Comparison of ENCODE assay signal across 8 mouse cellular contexts in the genomic region with DNA sequence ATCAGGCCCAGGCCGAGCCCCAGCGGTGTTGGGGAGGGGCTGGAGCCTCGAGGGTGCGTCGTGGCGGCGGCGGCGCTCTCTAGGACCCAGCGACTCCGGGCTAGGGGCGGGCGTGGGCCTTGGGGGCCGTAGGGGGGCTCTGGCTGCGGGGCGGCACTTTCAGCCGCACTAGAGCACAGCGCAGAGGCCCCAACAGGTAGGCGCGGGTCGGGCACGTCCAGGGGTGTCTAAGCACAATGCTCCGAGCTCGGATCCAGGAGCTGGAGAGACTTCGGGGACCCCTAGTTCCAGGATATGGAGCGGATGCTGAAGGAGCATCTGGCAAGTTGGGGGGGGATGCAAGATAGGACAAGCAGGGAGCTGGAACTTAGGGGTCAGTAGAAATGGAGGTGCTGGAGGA. TPM values are rescaled to one million over a fixed set of nuclear protein-coding genes. Genes with fewer than 3 reads are reported as not detected.
A peak's percentile ranks its signal among the peaks of the same experiment; 100 is the strongest.
DNase-seq lines count a peak whose midpoint lies in the region; ATAC-seq and TF ChIP-seq lines count a peak whose summit lies in the region.

No protein-coding gene starts in this region.

- H3K9me3 ChIP-seq in liver, embryonic 15.5 days (replicated peaks) = no peaks in the 10 kb centered on the region

- no peak for ATAC-seq in liver, embryonic 15.5 days (ENCODE audit: insufficient read depth)
- ATAC-seq in erythroblast, adult 5-6 weeks (replicated peaks; ENCODE audit: low FRiP score, poor library complexity, severe bottlenecking) = no peak

- H3K9ac ChIP-seq in heart, adult 2 months (ENCODE audit: low read depth, low read length) = peak overlapping the region; percentile 65
- H3K9ac ChIP-seq in liver, embryonic 15.5 days = 0 out of 2 replicates have a peak overlapping the region, but pooled peaks have one; percentile 6

- no peak for TF ChIP-seq POLR2A in heart, adult 2 months (IDR thresholded peaks at IDR 0.05; ENCODE audit: insufficient read depth, low read depth, low read length)

- H3K79me2 ChIP-seq in heart, adult 2 months (replicated peaks; ENCODE audit: control insufficient read depth, insufficient read depth, low read length) = no peaks in the 10 kb centered on the region

- peak overlapping the region; percentile 59 for H3K4me2 ChIP-seq in liver, embryonic 15.5 days

- peaks cover 10% of the 10 kb centered on the region for H3K4me1 ChIP-seq in heart, adult 2 months (ENCODE audit: control insufficient read depth, insufficient read depth, low read length)
- H3K4me1 ChIP-seq in liver, embryonic 15.5 days (replicated peaks) = peaks cover 19% of the 10 kb centered on the region

- H3K27ac ChIP-seq in heart, adult 2 months = peak overlapping the region; percentile 49
- H3K27ac ChIP-seq in liver, embryonic 15.5 days (replicated peaks) = no peak overlapping the region

- no peaks in the 10 kb centered on the region for H3K27me3 ChIP-seq in heart, adult 2 months (ENCODE audit: control insufficient read depth, insufficient read depth, low read length)
- H3K27me3 ChIP-seq in liver, embryonic 15.5 days = peaks cover 40% of the 10 kb centered on the region

- no peak for TF ChIP-seq CTCF in heart, adult 2 months (IDR thresholded peaks at IDR 0.05)

- intact Hi-C loops in heart, adult 2 months (cut with DNase I) = no loop called here
- intact Hi-C loops in heart, postnatal 14 days (cut with DNase I) = no loop called here

- no peak for TF ChIP-seq EP300 in heart, adult 2 months (IDR thresholded peaks at IDR 0.05; ENCODE audit: insufficient read depth, low read depth, low read length)

- peak overlapping the region; percentile 49 for H3K4me3 ChIP-seq in heart, adult 2 months
- H3K4me3 ChIP-seq in liver, embryonic 15.5 days (replicated peaks) = peak overlapping the region; percentile 36

- DNase-seq in heart, adult 2 months = no peak
- no peak for DNase-seq in heart, adult 8-10 months (ENCODE audit: low spot score)
- peak; percentile 82 for DNase-seq in embryo, embryonic 10.5 days (ENCODE audit: low spot score)
- peak; percentile 53 to 57 for DNase-seq in heart, postnatal 14 days
- peak; percentile 76 for DNase-seq in retina, postnatal 1 day
- no peak for DNase-seq in layer of hippocampus, adult 8-10 months (ENCODE audit: low spot score in 2 of 2)

- WGBS in heart, adult 2 months = 2% methylated on average over 26 of the region's 26 CpGs
- WGBS in liver, embryonic 15.5 days (ENCODE audit: insufficient replicate concordance) = 2% methylated on average over 26 of the region's 26 CpGs

- no peaks in the 10 kb centered on the region for H3K36me3 ChIP-seq in heart, adult 2 months (ENCODE audit: control insufficient read depth, insufficient read depth, low read length)
- peaks cover 17% of the 10 kb centered on the region for H3K36me3 ChIP-seq in liver, embryonic 15.5 days (replicated peaks)

RNA-seq across cellular contexts. Expression of a gene that starts 0.3 kb away (rescaled TPM):
- 1 to 10 TPM; 3.1 TPM for total RNA-seq in heart, adult 2 months (2021)
- polyA plus RNA-seq in heart, adult 2 months (2012; rRNA removed) = 12.2 and 17.6 TPM in 2 replicates
- total RNA-seq in heart, adult 8-10 months (2022) = 1 to 10 TPM; 1.7 to 2.8 (median 2.2) TPM
- total RNA-seq in heart, postnatal 14 days (2021) = 10 to 100 TPM; 24.5 to 28.1 TPM
- 17.5 and 21.1 TPM in 2 replicates for polyA plus RNA-seq in liver, embryonic 15.5 days (2015; fragmentation: Nextera tagmentation; extraction: Ambion mirVana)
- 1 to 10 TPM; 4.2 to 6.6 (median 5.5) TPM for total RNA-seq in layer of hippocampus, adult 8-10 months (2022)
- total RNA-seq in erythroblast, adult 5-6 weeks (2015; ENCODE audit: low replicate concordance) = not detected in 2 replicates
- total RNA-seq in erythroblast, adult 5-6 weeks (2017; ENCODE audit: low replicate concordance) = not detected in 2 replicates

RNA-seq across cellular contexts. Expression of a gene that starts 23.9 kb away (rescaled TPM):
- 10 to 100 TPM; 15.1 to 17.7 TPM for total RNA-seq in heart, adult 2 months (2021)
- 30.4 and 34.8 TPM in 2 replicates for polyA plus RNA-seq in heart, adult 2 months (2012; rRNA removed)
- total RNA-seq in heart, adult 8-10 months (2022) = 10 to 100 TPM; 12.3 to 17.2 (median 15.6) TPM
- 10 to 100 TPM; 20.7 to 21.7 TPM for total RNA-seq in heart, postnatal 14 days (2021)
- 17.4 and 20.3 TPM in 2 replicates for polyA plus RNA-seq in liver, embryonic 15.5 days (2015; fragmentation: Nextera tagmentation; extraction: Ambion mirVana)
- 100 to 1,000 TPM; 144 to 156 (median 150) TPM for total RNA-seq in layer of hippocampus, adult 8-10 months (2022)
- 6.7 and 10.0 TPM in 2 replicates for total RNA-seq in erythroblast, adult 5-6 weeks (2015; ENCODE audit: low replicate concordance)
- total RNA-seq in erythroblast, adult 5-6 weeks (2017; ENCODE audit: low replicate concordance) = 4.9 and 5.9 TPM in 2 replicates

RNA-seq across cellular contexts. Expression of a gene that starts 49.5 kb away (rescaled TPM):
- 1,000 to 10,000 TPM; 1,126 to 1,344 TPM for total RNA-seq in heart, adult 2 months (2021)
- 1,030 and 1,505 TPM in 2 replicates for polyA plus RNA-seq in heart, adult 2 months (2012; rRNA removed)
- 1,000 to 10,000 TPM; 1,293 to 1,379 (median 1,312) TPM for total RNA-seq in heart, adult 8-10 months (2022)
- total RNA-seq in heart, postnatal 14 days (2021) = 100 to 1,000 TPM; 916 to 936 TPM
- 192 and 196 TPM in 2 replicates for polyA plus RNA-seq in liver, embryonic 15.5 days (2015; fragmentation: Nextera tagmentation; extraction: Ambion mirVana)
- total RNA-seq in layer of hippocampus, adult 8-10 months (2022) = 100 to 1,000 TPM; 169 to 190 (median 176) TPM
- total RNA-seq in erythroblast, adult 5-6 weeks (2015; ENCODE audit: low replicate concordance) = 46.7 and 50.4 TPM in 2 replicates
- total RNA-seq in erythroblast, adult 5-6 weeks (2017; ENCODE audit: low replicate concordance) = 20.5 and 34.4 TPM in 2 replicates

RNA-seq across cellular contexts. Expression of a gene that starts 49.8 kb away (rescaled TPM):
- total RNA-seq in heart, adult 2 months (2021) = 1 to 10 TPM; 4.6 to 4.9 TPM
- polyA plus RNA-seq in heart, adult 2 months (2012; rRNA removed) = 5.1 and 8.1 TPM in 2 replicates
- 1 to 10 TPM; 3.5 to 6.8 (median 5.3) TPM for total RNA-seq in heart, adult 8-10 months (2022)
- 1 to 10 TPM; 6.0 to 6.2 TPM for total RNA-seq in heart, postnatal 14 days (2021)
- polyA plus RNA-seq in liver, embryonic 15.5 days (2015; fragmentation: Nextera tagmentation; extraction: Ambion mirVana) = 0.77 and 0.88 TPM in 2 replicates
- total RNA-seq in layer of hippocampus, adult 8-10 months (2022) = 10 to 100 TPM; 67.9 to 92.0 (median 76.6) TPM
- not detected in 2 replicates for total RNA-seq in erythroblast, adult 5-6 weeks (2015; ENCODE audit: low replicate concordance)
- 0.34 and 4.9 TPM in 2 replicates for total RNA-seq in erythroblast, adult 5-6 weeks (2017; ENCODE audit: low replicate concordance)

Comparison
In these comparisons a context has a peak if more than half of its experiments do, and no peak if none do; other contexts are left out.
1. DNase-seq: peak in embryo, embryonic 10.5 days (single experiment), heart, postnatal 14 days (2 of 2) and retina, postnatal 1 day (single experiment); none in heart, adult 2 months (0 of 2), heart, adult 8-10 months (single experiment) and layer of hippocampus, adult 8-10 months (0 of 2).
2. RNA of a gene that starts 23.9 kb away (total RNA-seq): 144 to 156 TPM in layer of hippocampus, adult 8-10 months; 20.7 to 21.7 TPM in heart, postnatal 14 days, 15.1 to 17.7 TPM in heart, adult 2 months, 12.3 to 17.2 TPM in heart, adult 8-10 months and 4.9 to 10.0 TPM in erythroblast, adult 5-6 weeks; every median in the first group is over 4 times any median in the second.
3. RNA of a gene that starts 49.5 kb away (total RNA-seq): 1,126 to 1,344 TPM in heart, adult 2 months, 1,293 to 1,379 TPM in heart, adult 8-10 months and 916 to 936 TPM in heart, postnatal 14 days; 169 to 190 TPM in layer of hippocampus, adult 8-10 months and 20.5 to 50.4 TPM in erythroblast, adult 5-6 weeks; every median in the first group is over 4 times any median in the second.